Mouse (Mus musculus) forebrain, embryonic 15.5 days (tissue): ENCODE results near the gene E2f2. TPM values are rescaled to one million over a fixed set of nuclear protein-coding genes. Genes with fewer than 3 reads are reported as not detected.

Experiments used
- ATAC-seq: fragments of 200-750 bp; cut with Nextera tagmentation; replicated peaks from 2 replicates; pipeline ENCODE4 v1.8.0; 2017; ENCODE audit warnings: mild to moderate bottlenecking, moderate TSS enrichment, moderate library complexity
- H3K27ac ChIP-seq: fragments of 300-500 bp; sonication (generic); replicated peaks from 2 replicates; pipeline ENCODE4 v1.5.1; 2015; ENCODE audit warnings: mild to moderate bottlenecking, inconsistent platforms
- H3K27me3 ChIP-seq: fragments of 300-500 bp; sonication (generic); 2 replicates; pipeline ENCODE4 v1.6.1; 2015; ENCODE audit warnings: inconsistent platforms
- H3K36me3 ChIP-seq: fragments of 300-500 bp; sonication (generic); 2 replicates; pipeline ENCODE4 v1.6.1; 2015; ENCODE audit warnings: mild to moderate bottlenecking, inconsistent platforms
- H3K4me1 ChIP-seq: fragments of 300-500 bp; sonication (generic); 2 replicates; pipeline ENCODE4 v1.6.1; 2015; ENCODE audit warnings: inconsistent platforms
- H3K4me2 ChIP-seq: fragments of 300-500 bp; sonication (generic); replicated peaks from 2 replicates; pipeline ENCODE4 v1.6.1; 2015; ENCODE audit warnings: mild to moderate bottlenecking, inconsistent platforms
- H3K4me3 ChIP-seq: fragments of 300-500 bp; sonication (generic); 2 replicates; pipeline ENCODE4 v1.5.1; 2015; ENCODE audit warnings: mild to moderate bottlenecking, inconsistent platforms
- H3K9ac ChIP-seq: fragments of 300-500 bp; sonication (generic); replicated peaks from 2 replicates; pipeline ENCODE4 v1.6.1; 2015; ENCODE audit warnings: mild to moderate bottlenecking, inconsistent platforms
- H3K9me3 ChIP-seq: fragments of 300-500 bp; sonication (generic); 2 replicates; pipeline ENCODE4 v1.6.1; 2016; ENCODE audit warnings: inconsistent platforms
- WGBS: fragments of 180-500 bp; shearing (Covaris S2); methylation state at CpG from one replicate; pipeline ENCODE4 v1.1.7; 2015; ENCODE audit warnings: mixed read lengths; 5-methylcytosine and 5-hydroxymethylcytosine counted together
- polyA plus RNA-seq: library from polyadenylated mRNA; unstranded; fragments of >200 nt; fragmentation: Nextera tagmentation; extraction: Ambion mirVana; gene quantifications from 2 replicates; pipeline ENCODE4 v1.2.1, GENCODE M21; 2015

Gene E2f2
- polyA plus RNA-seq, 1 experiment from 2014 or later = 5.4 TPM

- H3K9ac ChIP-seq = no peak overlapping the region
- peaks cover 11% of the 10 kb centered on the region for H3K4me1 ChIP-seq
- no peak overlapping the region for H3K4me3 ChIP-seq
- no peak for ATAC-seq
- no peaks in the 10 kb centered on the region for H3K27me3 ChIP-seq
- H3K27ac ChIP-seq = no peak overlapping the region
- no peaks in the 10 kb centered on the region for H3K9me3 ChIP-seq
- H3K36me3 ChIP-seq = no peaks in the 10 kb centered on the region
- 93% methylated on average over 3 of the region's 3 CpGs for WGBS
- no peak overlapping the region for H3K4me2 ChIP-seq
Measured at GRCm38 (mm10) chr4:136167701-136168100, 4.5 kb upstream of the E2f2 start.

GRCm38 (mm10) chr4:136170401-136170800 lies 1.8 kb upstream of the E2f2 start:
- no peak overlapping the region for H3K27ac ChIP-seq
- no peak for ATAC-seq
- no peak overlapping the region for H3K4me2 ChIP-seq
- no peak overlapping the region for H3K9ac ChIP-seq
- no peak overlapping the region for H3K4me3 ChIP-seq
- H3K27me3 ChIP-seq = no peaks in the 10 kb centered on the region
- H3K4me1 ChIP-seq = peaks cover 33% of the 10 kb centered on the region
- no peaks in the 10 kb centered on the region for H3K9me3 ChIP-seq
- no peaks in the 10 kb centered on the region for H3K36me3 ChIP-seq
- WGBS = 87% methylated on average over 4 of the region's 4 CpGs

DNA sequence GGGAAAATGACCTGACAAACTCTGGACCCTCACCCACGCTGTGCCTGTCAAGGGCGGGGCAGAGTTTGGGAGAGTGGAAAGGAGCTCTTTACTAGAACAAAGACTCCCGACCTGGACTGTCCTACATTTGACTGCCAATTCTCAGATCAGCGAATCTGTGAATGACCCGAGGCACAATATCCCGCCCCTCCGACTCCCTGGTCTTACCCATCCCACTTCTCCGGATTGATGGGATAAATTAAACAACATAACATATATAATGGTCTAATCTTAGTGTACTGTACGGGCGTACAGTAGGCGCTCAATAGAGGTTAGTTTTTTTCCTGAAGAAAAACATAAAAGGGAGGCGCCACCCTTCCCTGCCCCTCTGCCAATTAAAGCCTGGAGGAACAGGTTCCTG lies 739 bp upstream of the E2f2 start:
- Histone ChIP-seq H3K9ac (peak overlapping the region; percentile 48), H3K4me3 (peak overlapping the region; percentile 65), H3K4me1 (peaks cover 38% of the 10 kb centered on the region), H3K9me3 (no peaks in the 10 kb centered on the region), H3K36me3 (no peaks in the 10 kb centered on the region), H3K27me3 (no peaks in the 10 kb centered on the region), H3K4me2 (peak overlapping the region; percentile 100), H3K27ac (no peak overlapping the region)
- peak; percentile 54; the same call in 1 of the 2 replicates for ATAC-seq
- 13% methylated on average over 12 of the region's 12 CpGs for WGBS

DNA sequence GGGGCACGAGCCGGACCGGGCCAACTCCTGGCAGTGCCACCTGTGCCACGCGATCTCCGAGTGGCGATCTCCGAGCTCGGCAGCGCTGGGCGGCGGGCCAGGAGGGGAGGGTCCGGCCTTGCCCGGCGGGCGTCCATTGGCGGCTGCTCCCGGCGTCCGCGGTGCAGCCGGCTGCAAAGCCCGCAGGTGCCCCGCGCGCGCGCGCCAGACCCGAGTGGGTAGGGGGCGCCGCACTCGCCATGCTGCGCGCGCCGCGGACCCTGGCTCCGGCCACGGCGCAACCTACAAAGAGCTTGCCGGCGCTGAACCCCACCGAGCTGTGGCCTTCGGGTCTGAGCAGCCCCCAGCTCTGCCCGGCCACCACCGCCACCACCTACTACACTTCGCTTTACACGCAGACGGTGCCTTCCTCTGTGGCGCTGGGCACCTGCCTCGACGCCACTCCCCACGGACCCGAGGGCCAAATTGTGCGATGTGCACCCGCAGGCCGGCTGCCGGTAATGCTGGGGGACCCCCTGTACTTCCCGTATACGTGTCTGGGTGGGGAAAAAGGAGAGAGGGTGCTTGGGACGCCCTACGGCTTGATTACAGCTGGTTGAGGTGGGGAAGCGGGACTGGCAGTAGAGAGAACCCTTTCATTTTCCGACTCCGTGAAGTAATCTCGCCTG lies 482 bp downstream of the E2f2 start:
- no peaks in the 10 kb centered on the region for H3K27me3 ChIP-seq
- H3K4me1 ChIP-seq = peaks cover 46% of the 10 kb centered on the region
- H3K9ac ChIP-seq = peak overlapping the region; percentile 44
- no peaks in the 10 kb centered on the region for H3K9me3 ChIP-seq
- WGBS = under 1% methylated on average over 67 of the region's 67 CpGs
- peak; percentile 54 for ATAC-seq
- H3K36me3 ChIP-seq = no peaks in the 10 kb centered on the region
- H3K27ac ChIP-seq = peak overlapping the region; percentile 46; the same call in 1 of the 2 replicates
- peak overlapping the region; percentile 100 for H3K4me2 ChIP-seq
- peak overlapping the region; percentile 65 for H3K4me3 ChIP-seq

DNA sequence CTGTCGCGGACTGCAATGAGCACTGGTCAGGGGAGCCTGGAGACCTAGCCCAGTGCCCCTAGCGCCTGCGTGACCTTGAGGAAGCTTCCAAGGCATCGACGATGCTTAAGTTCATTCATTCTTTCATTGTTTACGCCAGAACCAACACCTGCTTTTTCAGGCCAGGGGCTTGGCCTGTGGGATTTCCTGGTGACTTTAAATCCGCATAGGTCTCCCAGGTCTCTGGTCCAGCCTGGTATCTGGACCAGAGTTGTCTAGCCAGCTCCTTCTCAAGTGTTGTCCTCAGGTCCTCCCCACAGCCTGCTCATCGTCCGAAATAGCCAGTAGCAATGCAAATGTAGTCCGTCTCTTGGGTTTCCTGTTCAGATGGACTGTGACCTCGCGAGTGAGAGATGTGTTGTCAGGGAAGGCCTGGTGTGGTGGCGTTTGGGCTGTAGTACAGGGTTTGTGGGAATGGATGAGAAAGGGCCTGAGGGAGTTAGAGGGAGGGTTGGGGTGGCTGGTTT lies 1.1 kb downstream of the E2f2 start:
- no peaks in the 10 kb centered on the region for H3K9me3 ChIP-seq
- H3K4me1 ChIP-seq = peaks cover 51% of the 10 kb centered on the region
- no peak overlapping the region for H3K27ac ChIP-seq
- peak; percentile 20; the same call in 1 of the 2 replicates for ATAC-seq
- peak overlapping the region; percentile 44 for H3K9ac ChIP-seq
- H3K4me3 ChIP-seq = peak overlapping the region; percentile 65
- no peaks in the 10 kb centered on the region for H3K36me3 ChIP-seq
- 4% methylated on average over 14 of the region's 14 CpGs for WGBS
- no peaks in the 10 kb centered on the region for H3K27me3 ChIP-seq
- peak overlapping the region; percentile 100 for H3K4me2 ChIP-seq

DNA sequence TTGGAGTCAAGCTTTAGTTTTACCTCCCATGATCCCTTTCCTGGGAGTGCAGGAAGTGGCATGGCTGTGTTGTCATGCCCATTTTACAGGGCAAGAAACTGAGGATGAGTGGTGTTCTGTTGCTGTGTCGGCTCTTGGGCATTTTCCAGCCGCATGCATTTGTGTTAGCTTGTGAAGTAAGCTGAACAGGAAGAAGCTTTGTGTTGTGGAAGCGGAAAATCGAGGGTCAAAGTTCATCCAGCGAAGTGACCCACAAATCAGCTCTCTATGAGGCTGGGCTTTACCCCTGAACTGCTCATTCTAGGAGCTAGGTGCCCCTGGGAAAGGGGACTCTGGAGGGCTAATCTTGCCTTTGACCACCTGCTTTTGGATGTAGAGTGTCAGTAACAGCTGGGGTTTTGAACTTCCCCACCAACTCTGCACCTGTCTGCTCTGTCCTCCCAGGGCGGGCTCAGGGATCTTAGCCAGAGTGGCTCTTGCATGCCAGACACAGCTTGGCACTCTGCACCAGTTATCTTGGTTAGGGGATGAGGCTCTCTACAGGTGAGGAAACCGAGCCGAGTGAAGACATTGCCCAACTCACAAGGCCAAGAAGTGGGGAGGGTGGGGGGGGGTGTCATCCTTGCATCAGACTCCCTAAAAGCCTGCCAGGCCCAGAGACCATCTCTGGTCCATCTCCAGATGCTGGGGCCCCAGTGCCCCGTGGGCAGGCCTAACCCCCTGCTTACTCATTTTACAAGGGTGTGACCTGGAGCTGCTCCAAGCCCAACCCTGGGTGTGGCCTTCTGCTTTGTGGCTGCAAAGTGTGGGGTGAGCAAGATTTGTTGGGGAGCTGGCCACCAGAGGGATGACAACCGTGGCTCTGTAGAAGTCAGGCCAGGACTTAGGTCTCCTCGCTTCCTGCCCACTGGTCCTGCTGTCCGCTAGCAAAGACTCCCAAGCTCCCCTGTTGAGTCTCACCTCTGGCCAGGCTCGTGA lies 2.3 kb downstream of the E2f2 start:
- Histone ChIP-seq H3K27me3 (no peaks in the 10 kb centered on the region), H3K9me3 (no peaks in the 10 kb centered on the region), H3K9ac (no peak overlapping the region), H3K4me2 (peak overlapping the region; percentile 100), H3K27ac (no peak overlapping the region), H3K36me3 (no peaks in the 10 kb centered on the region), H3K4me1 (peaks cover 51% of the 10 kb centered on the region), H3K4me3 (peak overlapping the region; percentile 65; the same call in 1 of the 2 replicates)
- no peak for ATAC-seq
- 73% methylated on average over 13 of the region's 13 CpGs for WGBS

- no peak overlapping the region for H3K9ac ChIP-seq
- 74% methylated on average over 10 of the region's 10 CpGs for WGBS
- no peak overlapping the region for H3K4me2 ChIP-seq
- no peaks in the 10 kb centered on the region for H3K9me3 ChIP-seq
- no peak for ATAC-seq
- H3K4me3 ChIP-seq = no peak overlapping the region
- H3K36me3 ChIP-seq = no peaks in the 10 kb centered on the region
- peaks cover 64% of the 10 kb centered on the region for H3K4me1 ChIP-seq
- no peaks in the 10 kb centered on the region for H3K27me3 ChIP-seq
- H3K27ac ChIP-seq = no peak overlapping the region
Measured at GRCm38 (mm10) chr4:136176022-136176552, 3.9 kb downstream of the E2f2 start.

DNA sequence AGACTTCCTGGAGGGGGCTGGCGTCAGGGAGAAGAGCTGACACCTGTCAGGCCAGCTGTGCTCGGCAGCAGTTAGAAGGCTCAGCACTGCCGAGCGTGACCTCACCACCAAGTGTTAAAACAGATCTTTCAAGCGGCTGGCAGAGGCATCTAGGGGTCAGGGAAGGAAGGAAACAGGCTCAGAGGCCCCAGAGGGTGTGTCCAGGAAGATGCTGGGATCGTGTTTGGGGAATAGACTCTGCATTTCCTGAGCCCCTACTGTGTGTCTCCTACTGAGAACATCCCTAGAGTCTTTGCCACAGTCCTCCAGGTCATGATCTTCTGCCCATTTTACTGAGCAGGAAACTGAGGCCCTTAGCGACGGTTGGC lies 5.0 kb downstream of the E2f2 start:
- no peak for ATAC-seq
- H3K36me3 ChIP-seq = no peaks in the 10 kb centered on the region
- no peak overlapping the region for H3K4me2 ChIP-seq
- H3K9me3 ChIP-seq = no peaks in the 10 kb centered on the region
- no peaks in the 10 kb centered on the region for H3K27me3 ChIP-seq
- 47% methylated on average over 8 of the region's 8 CpGs for WGBS
- no peak overlapping the region for H3K9ac ChIP-seq
- no peak overlapping the region for H3K4me3 ChIP-seq
- H3K27ac ChIP-seq = 0 out of 2 replicates have a peak overlapping the region, but pooled peaks have one; percentile 41
- peaks cover 60% of the 10 kb centered on the region for H3K4me1 ChIP-seq

DNA sequence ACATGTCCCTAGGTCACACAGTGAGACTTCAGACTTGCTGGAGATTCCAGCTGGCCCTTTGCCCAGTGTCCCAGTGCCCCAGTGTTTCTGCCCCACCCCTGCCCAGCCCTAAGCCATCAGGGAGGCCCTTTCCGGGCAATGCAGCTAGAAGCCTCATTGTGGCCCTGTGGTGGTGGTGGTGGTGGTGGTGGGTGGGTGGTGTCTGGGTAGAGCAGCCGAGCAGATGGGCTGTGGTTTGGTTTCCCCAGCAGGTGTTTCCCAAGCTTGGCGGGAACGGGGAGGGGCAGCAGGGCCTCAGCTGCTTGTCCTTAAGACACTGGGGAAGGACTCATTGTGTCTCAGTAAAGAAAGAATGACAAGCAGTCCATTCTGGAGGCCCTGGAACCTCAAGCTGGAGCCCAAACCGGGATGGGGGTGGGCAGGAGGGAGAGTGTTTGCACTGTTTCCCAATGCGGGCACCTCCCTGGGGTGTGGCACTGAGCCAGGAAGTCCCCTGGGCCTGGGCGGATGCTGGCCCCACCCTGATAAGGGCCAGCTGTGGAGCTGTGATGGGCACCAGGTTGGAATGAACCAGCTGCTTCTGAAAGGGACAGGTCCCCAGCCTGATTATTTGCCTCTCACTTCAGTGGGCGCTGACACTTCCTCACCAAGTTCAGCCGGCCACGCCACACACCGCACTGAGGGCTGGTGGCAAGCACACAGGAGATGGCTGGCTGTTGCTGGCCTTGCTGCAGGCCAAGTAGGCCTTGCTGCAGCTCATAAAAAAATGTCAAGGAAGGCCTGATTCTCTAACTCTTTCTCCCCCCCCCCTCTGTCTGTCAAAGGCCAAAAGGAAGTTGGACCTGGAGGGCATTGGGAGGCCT lies 5.6 kb downstream of the E2f2 start:
- no peaks in the 10 kb centered on the region for H3K36me3 ChIP-seq
- no peak; the same call in 1 of the 2 replicates for ATAC-seq
- H3K27me3 ChIP-seq = no peaks in the 10 kb centered on the region
- H3K4me1 ChIP-seq = peaks cover 54% of the 10 kb centered on the region
- no peak overlapping the region for H3K4me2 ChIP-seq
- H3K9ac ChIP-seq = no peak overlapping the region
- peak overlapping the region; percentile 41; the same call in 1 of the 2 replicates for H3K27ac ChIP-seq
- no peaks in the 10 kb centered on the region for H3K9me3 ChIP-seq
- 35% methylated on average over 11 of the region's 11 CpGs for WGBS
- no peak overlapping the region for H3K4me3 ChIP-seq

- Histone ChIP-seq H3K9ac (no peak overlapping the region), H3K4me3 (no peak overlapping the region), H3K27me3 (no peaks in the 10 kb centered on the region), H3K4me1 (peaks cover 48% of the 10 kb centered on the region), H3K4me2 (no peak overlapping the region), H3K27ac (0 out of 2 replicates have a peak overlapping the region, but pooled peaks have one; percentile 41), H3K36me3 (no peaks in the 10 kb centered on the region), H3K9me3 (no peaks in the 10 kb centered on the region)
- WGBS = 82% methylated on average over 12 of the region's 12 CpGs
- ATAC-seq = no peak
Measured at GRCm38 (mm10) chr4:136178475-136178921, 6.3 kb downstream of the E2f2 start.

GRCm38 (mm10) chr4:136179456-136179855 lies 7.3 kb downstream of the E2f2 start:
- no peak overlapping the region for H3K4me3 ChIP-seq
- no peaks in the 10 kb centered on the region for H3K27me3 ChIP-seq
- H3K9ac ChIP-seq = no peak overlapping the region
- H3K27ac ChIP-seq = no peak overlapping the region
- no peak for ATAC-seq
- no peak overlapping the region for H3K4me2 ChIP-seq
- 89% methylated on average over 7 of the region's 7 CpGs for WGBS
- no peaks in the 10 kb centered on the region for H3K36me3 ChIP-seq
- peaks cover 39% of the 10 kb centered on the region for H3K4me1 ChIP-seq
- H3K9me3 ChIP-seq = no peaks in the 10 kb centered on the region
